Mouse (Mus musculus) liver, embryonic 14.5 days (tissue): ENCODE measurements around the gene Ormdl3.

ENCODE experiments used
- CTCF ChIP-seq: IDR thresholded peaks from 2 replicates; pipeline ENCODE4 v1.5.1; 2016; ENCODE audit warnings: antibody characterized with exemption, low read depth, control low read depth
- EP300 ChIP-seq: IDR thresholded peaks from 2 replicates; pipeline ENCODE4 v1.6.1; 2016; ENCODE audit warnings: antibody characterized with exemption, low read depth

GRCm38 (mm10) chr11:98595473-98595872 is 8.3 kb upstream of the Ormdl3 start:
- TF ChIP-seq CTCF, result no peak
- no peak for TF ChIP-seq EP300
